Mouse (Mus musculus) ES-Bruce4 (cell line): Measurements from ENCODE around the gene Gab1.

Experiments
- CTCF ChIP-seq: IDR thresholded peaks from one replicate; pipeline ENCODE4 v1.8.1; 2011; ENCODE audit warnings: low read depth, low read length
- POLR2A ChIP-seq: IDR thresholded peaks from one replicate; pipeline ENCODE4 v1.8.1; 2011; ENCODE audit warnings: low read length; ENCODE audit not compliant: insufficient read depth

GRCm38 (mm10) chr8:80913016-80913748 is 32.9 kb upstream of the Gab1 start:
- TF ChIP-seq POLR2A (no peak), CTCF (no peak)
